Mouse (Mus musculus) thymus, adult 2 months (tissue): ENCODE measurements around the gene Tnip3.

ENCODE experiments used
- CTCF ChIP-seq: fragments of 200-500 bp; IDR thresholded peaks from 2 replicates; pipeline ENCODE4 v1.5.1; 2012; ENCODE audit warnings: mild to moderate bottlenecking, control low read depth, low read length, moderate library complexity, borderline replicate concordance; ENCODE audit not compliant: control insufficient read depth, poor library complexity, insufficient read depth; ENCODE audit errors: extremely low read depth
- POLR2A ChIP-seq: fragments of 200-500 bp; IDR thresholded peaks from 2 replicates; pipeline ENCODE4 v1.6.1; 2012; ENCODE audit warnings: mild to moderate bottlenecking, low read length, control low read depth, moderate library complexity; ENCODE audit not compliant: control insufficient read depth, poor library complexity, insufficient read depth; ENCODE audit errors: extremely low read depth

DNA sequence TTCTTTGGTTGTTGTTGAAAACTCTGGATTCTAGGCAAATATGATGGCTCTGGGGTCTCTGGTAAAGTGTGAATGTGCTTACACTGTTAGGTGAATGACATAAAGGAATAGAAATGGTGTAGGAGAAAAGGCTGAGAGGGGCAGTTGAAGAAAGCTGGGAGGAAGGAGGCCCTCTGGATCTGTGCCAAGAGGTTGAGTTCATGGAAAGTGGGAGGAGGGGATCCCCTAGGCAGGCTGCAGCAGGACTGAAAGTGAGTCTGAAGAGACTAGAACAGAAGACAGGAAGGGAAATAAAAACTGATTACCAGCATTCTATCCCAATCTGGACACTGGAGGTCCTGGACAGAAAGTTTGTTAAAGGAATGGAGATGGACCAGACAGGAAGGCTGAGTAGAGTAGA lies 117.3 kb downstream of the Tnip3 start:
- TF ChIP-seq CTCF = no peak
- no peak for TF ChIP-seq POLR2A
